Mouse (Mus musculus) cerebellum, postnatal 14 days (tissue): Measurements from ENCODE around the gene Ski.

ENCODE experiments used
- DNase-seq, 2 experiments: peaks; one replicate each; pipeline ENCODE4 v3.0.0; 2021; ENCODE audit warnings: mixed read lengths in 2 of 2

Gene Ski

DNA sequence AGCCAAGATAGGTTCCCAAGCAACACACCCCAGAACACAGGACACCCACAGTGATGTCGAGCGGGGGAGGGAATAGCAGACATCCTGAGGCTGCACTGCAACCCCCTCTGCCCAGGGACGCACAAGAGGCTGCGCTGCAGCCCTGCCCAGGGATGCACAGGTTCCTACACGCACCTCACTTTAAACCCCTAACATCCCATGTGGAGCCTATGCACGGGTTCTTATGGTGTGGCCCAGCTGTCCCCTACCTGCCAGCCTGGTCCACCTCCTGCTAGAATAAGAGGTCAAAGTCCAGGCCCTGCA lies 8.7 kb downstream of the Ski start:
- DNase-seq, result no peak

DNA sequence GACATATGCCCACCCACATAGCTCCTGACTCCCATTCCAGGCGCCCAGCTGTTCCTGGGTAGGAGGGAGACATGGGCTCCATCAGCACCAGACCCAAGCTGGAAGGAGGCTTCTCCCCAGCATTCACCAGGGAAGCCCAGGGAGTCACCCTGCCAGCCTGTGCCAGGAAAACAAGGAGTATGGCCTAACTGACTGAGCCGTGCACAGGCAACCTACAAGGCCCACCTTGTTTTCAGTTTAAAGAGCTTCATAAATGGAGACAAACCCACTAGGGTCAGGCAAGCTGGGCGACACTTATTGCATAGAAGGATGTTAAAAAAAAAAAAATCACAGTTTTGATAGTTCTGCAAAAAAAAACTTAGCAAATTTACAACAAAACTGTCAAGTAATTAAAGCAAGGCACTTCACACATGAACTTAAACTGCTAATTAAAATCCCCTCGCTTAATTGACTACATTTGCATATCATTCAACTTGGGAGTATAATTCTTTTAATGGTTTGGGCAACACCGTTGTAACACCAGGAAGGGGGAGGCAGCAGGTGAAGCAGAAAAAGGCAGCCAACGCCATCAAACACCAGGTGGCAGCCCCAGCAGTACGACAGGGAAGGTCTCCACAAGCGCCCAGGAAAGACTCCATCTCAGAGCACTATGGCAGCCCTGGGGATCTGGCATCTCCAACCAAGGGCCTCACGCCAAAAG lies 9.2 kb downstream of the Ski start:
- peak; percentile 62 to 71 for DNase-seq

- DNase-seq, result no peak
Observed at GRCm38 (mm10) chr4:155209494-155209893, 12.9 kb downstream of the Ski start.

DNA sequence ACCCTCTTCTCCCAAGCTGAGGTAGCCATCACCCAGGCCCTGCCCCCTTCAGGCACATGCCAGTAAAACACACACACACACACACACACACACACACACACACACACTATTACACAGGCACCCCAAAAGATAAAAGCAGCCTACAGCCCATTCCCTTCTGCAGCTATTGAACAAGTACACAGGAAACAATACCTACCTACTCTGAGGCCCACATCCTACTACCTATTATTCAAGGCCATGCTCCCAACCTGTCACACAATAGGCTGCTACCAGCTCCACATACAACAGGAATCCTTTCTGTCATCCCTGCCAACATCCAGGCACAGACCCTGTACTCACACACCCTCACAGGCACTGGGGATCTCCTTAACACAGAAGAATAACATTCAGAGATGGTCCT lies 13.3 kb downstream of the Ski start:
- DNase-seq, result no peak

GRCm38 (mm10) chr4:155208613-155209012 lies 13.8 kb downstream of the Ski start:
- no peak for DNase-seq

DNA sequence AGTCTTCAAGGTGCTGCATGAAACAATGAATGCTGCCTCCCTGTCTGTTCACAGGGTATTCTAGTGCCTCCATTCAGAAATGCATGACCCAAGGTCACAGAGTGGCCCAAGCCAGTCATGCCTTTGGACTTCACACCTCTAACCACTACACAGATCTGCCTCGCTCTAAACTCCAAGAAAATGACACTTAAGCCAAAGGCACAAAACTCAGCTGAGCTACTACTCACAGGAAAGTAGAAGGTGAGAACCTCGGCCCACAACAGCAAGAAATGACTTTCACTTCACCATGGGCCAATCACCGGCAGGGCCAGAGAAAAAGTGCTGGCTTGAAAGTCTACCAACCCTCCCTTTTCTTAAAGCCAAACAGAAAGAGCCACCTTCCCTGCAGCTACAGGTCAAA lies 14.6 kb downstream of the Ski start:
- no peak for DNase-seq

DNA sequence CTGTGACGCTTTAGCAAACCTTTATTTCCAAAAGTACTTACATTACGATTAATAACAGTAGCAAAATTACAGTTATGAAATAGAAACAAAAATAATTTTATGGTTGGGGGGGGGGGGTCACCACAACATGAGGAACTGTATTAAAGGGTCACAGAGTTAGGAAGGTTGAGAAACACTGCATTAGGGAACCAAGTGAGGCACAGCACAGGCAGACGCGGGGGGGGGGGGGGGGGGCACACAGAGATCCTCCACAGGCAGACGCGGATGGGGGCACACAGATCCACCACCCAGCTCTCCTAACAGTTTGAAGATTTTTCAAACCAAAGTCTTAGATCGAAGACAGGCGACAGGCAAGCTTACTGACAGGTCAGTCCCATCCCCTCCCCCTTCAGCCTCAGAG lies 15.9 kb downstream of the Ski start:
- no peak for DNase-seq

DNA sequence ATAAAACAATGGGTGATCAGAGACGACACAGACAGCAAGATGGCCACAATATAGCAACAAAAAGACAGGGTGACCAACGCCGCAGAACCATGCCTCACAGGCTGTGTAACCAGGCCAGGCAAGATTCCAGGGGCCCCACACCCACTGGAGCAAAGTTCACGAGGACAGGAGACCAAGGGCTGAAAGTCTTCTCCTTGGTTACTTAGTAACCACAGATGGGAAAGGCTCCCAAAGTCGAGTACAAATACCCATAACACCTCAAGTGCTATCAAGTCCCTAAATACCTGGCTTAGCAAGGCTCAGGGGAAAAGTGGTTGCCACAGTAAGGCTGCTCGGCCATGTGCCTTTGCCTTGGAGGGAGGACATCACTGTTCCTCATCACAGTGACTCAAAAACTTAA lies 16.5 kb downstream of the Ski start:
- peak in 1 of 2 experiments; percentile 19 for DNase-seq

- no peak for DNase-seq
Observed at GRCm38 (mm10) chr4:155201764-155202163, 20.6 kb downstream of the Ski start.

DNA sequence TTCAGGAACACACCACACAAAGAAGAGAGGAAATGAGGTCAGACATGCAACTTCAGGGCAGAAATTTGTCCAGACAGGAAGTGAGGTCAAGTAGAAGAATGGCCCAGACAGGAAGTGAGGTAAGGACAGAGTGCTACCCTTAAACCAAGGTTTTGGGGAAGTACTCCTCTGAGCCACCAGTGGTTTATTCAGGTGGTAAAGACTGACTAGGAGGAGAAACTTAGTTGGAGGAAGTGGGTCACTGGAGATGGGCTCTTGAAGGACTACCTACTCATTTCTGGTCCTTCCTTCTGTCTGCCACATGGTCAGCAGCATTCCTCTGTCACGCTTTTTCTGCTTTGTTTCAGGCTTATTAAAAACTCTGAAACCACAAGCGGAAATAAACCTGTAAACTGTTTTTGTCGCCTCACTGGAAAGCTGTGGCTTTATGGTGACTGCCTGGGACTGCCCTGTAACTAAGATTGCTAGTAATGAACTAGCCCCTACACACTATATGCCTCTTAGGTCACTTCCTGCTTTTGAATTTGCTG lies 21.5 kb downstream of the Ski start:
- no peak for DNase-seq

GRCm38 (mm10) chr4:155197726-155198125 lies 24.7 kb downstream of the Ski start:
- no peak for DNase-seq

DNA sequence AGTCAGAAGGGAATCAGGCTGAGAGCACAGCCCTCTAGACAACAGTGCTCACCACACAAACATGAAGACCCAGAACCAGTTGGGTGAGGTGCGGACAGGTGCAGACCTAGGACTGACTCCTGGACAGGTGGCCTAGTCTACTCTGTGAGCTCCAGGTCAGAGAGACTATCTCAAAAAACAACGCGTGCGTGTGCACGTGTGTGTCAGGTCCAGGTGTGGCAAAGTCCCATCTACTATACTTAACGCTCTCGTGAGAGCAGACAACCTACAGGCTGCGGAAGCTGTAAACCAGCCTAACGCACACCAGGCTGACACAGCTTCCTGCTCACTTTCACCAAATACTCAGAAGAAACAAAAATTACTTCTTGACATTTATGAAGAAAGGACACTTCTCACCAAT lies 27.2 kb downstream of the Ski start:
- DNase-seq, result no peak

DNA sequence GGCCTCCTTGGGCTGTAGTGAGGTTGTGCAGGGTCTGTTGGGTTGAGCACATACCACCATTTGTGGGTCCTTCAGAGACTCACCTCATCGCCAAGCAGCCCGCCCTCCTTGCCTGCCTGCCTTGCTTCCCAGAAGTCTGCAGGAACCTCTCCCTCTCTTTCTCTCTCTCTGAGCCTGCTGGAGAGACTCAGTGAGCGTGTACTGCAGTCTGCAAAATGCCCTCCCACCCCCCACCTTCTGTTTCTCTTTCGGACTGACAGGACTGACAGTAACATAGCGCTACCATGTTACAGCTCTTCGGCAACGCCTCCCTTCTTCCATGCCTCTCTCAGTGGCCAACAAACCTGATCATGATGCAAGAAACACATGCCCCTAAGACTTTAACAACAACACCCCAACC lies 32.1 kb downstream of the Ski start:
- DNase-seq, result no peak

DNA sequence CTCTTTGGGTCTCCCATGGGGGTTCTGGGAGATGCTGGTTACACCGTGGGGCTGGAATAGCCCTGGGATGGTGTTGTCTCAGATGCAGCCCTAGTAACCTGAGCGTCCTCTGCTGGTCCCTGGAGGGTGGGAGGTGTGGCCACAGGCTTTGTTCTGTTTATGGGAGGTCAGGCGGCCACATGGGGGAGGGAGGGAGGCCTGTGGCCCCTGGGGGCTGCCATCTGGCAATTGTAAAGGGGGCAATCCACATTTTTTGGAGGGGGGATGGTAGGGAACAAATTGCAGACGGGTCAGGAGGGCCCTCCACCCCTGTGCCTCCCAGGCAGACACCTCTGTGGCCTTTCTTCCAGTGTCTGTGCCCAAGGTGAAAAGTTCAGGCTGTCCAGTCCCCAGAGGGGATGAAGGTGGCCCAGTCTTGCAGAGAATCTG lies 32.7 kb downstream of the Ski start:
- no peak for DNase-seq

- DNase-seq, result no peak
Observed at GRCm38 (mm10) chr4:155188803-155189202, 33.6 kb downstream of the Ski start.

GRCm38 (mm10) chr4:155188341-155188740 lies 34.1 kb downstream of the Ski start:
- no peak for DNase-seq

GRCm38 (mm10) chr4:155187192-155187674 lies 35.2 kb downstream of the Ski start:
- DNase-seq, result no peak

- no peak for DNase-seq
Observed at GRCm38 (mm10) chr4:155185845-155186244, 36.5 kb downstream of the Ski start.

- no peak for DNase-seq
Observed at GRCm38 (mm10) chr4:155184248-155185070, 37.9 kb downstream of the Ski start.

GRCm38 (mm10) chr4:155183201-155183600 lies 39.2 kb downstream of the Ski start:
- no peak for DNase-seq

DNA sequence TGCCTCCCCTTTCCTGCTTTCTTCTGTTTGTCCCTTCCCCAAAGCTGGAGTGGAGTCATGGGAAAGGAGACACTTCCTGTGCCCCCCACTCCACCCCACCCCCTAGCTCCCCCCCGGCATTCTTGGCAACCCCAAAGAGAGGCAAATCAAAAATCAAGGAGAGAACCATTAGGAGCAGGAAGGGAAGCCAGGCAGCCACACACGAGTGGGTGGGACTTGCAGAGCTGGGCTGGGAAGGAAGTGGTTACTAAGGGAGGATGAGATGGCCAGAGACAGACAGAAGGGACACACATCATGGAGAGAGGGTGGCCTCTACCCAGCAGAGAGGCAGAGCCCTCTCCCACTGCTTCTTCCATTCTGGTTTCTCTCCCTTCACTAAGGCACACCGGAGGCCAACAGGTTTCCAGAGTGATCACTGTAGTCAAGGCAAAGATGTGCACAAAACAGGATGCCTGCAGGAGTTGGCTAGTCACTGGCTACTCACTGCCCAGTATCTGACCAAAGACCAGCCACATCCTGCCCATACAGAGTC lies 43.3 kb downstream of the Ski start:
- DNase-seq, result no peak

- no peak for DNase-seq
Observed at GRCm38 (mm10) chr4:155178274-155178673, 44.1 kb downstream of the Ski start.

GRCm38 (mm10) chr4:155176210-155176609 lies 46.2 kb downstream of the Ski start:
- DNase-seq, result no peak
